Mouse (Mus musculus) thymus, postnatal 10 days (tissue): ENCODE data around the gene Gm21425.
"Not testable (repeated sequence)": the region's sequence is repeated elsewhere in the genome, so short reads cannot be mapped to it uniquely, and the experiment has no call there.

Source experiments
- DNase-seq, 2 experiments: peaks; one replicate each; pipeline ENCODE4 v3.0.0; 2021; ENCODE audit warnings: low spot score in 2 of 2

The Gm21425 gene

DNA sequence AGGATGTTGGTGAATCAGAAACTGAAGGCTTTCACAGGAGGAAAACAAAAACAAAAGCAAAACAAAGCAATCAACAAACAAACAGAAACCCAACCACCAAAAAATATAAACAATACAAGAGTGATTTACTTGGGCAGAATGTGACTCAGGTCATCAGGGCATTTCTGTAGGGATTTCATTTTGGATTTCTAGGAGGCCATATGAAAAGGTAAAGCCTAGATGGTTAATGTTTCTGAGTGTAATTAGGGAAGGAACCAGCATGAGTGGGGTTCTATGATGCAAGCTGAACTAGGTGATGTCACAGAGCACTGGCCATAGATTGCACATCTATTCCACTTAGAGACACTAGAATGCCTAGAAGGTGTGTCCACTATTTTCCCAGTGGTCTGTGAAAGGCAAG is at the start of gene Gm21425:
Gene Gm21425, plus strand, starts transcription at position 301 of the 400 bp plus-strand sequence.
- DNase-seq: not testable (repeated sequence)

DNA sequence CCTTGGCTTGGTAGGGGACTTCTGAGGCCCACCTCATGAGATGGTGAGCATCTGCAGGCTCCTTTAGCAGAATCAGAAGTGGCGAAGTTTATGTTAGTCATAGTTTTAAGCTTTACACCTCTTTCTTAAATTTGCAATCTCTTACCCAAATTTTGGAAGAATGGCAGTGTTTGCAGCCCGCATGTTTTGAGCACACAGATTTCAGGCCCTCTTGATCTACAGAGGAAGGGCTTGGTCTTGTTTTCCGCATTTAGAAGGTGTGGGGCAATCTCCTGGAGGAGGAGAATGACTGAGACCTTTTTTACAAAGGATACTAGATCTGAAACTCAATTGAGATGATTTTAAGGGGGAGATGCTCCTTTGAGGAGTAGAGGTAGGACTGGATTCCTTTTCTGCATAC is 28.4 kb upstream of the Gm21425 start, which contains the start of gene Gm21891:
Gene Gm21891, minus strand, starts transcription at position 101 of the 400 bp plus-strand sequence.
- not testable (repeated sequence) for DNase-seq
